In genomic region chr7:100926311-100926923, GRCm38 (mm10) we compare ENCODE assay signal across 8 mouse cellular contexts. TPM values are rescaled to one million over a fixed set of nuclear protein-coding genes. Genes with fewer than 3 reads are reported as not detected.
DNase-seq lines count a peak whose midpoint lies in the region; ATAC-seq lines count a peak whose summit lies in the region.

No protein-coding gene starts in this region.

- peak overlapping the region; percentile 89 for H3K4me3 ChIP-seq in embryonic facial prominence, embryonic 13.5 days
- H3K4me3 ChIP-seq in intestine, embryonic 16.5 days (ENCODE audit: low read length), result peak overlapping the region; percentile 74
- peak overlapping the region; percentile 23 for H3K4me3 ChIP-seq in midbrain, embryonic 11.5 days (ENCODE audit: low read depth, low read length)

- H3K4me2 ChIP-seq in embryonic facial prominence, embryonic 13.5 days, result peak overlapping the region; percentile 99
- peak overlapping the region; percentile 87 for H3K4me2 ChIP-seq in intestine, embryonic 16.5 days (ENCODE audit: low read depth, low read length)
- H3K4me2 ChIP-seq in midbrain, embryonic 11.5 days, result peak overlapping the region; percentile 56

- H3K36me3 ChIP-seq in embryonic facial prominence, embryonic 13.5 days, result peaks cover 41% of the 10 kb centered on the region
- H3K36me3 ChIP-seq in intestine, embryonic 16.5 days (ENCODE audit: control insufficient read depth, insufficient read depth, low read length), result no peaks in the 10 kb centered on the region
- H3K36me3 ChIP-seq in midbrain, embryonic 11.5 days (ENCODE audit: control insufficient read depth, insufficient read depth, low read length), result 0 out of 2 replicates have a peak, but pooled peaks cover 2% of the 10 kb centered on the region

- no peak for ATAC-seq in embryonic facial prominence, embryonic 13.5 days (ENCODE audit: insufficient number of reproducible peaks, insufficient read depth, low FRiP score, low TSS enrichment, low read depth)
- ATAC-seq in intestine, embryonic 16.5 days, result no peak
- no peak for ATAC-seq in midbrain, embryonic 11.5 days (ENCODE audit: low FRiP score)

- peak overlapping the region; percentile 99 for H3K9ac ChIP-seq in embryonic facial prominence, embryonic 13.5 days
- peak overlapping the region; percentile 89 for H3K9ac ChIP-seq in intestine, embryonic 16.5 days (ENCODE audit: low read depth, low read length)
- H3K9ac ChIP-seq in midbrain, embryonic 11.5 days (ENCODE audit: low read length), result peak overlapping the region; percentile 57

- H3K27ac ChIP-seq in embryonic facial prominence, embryonic 13.5 days, result peak overlapping the region; percentile 60
- 0 out of 2 replicates have a peak overlapping the region, but pooled peaks have one; percentile 20 for H3K27ac ChIP-seq in intestine, embryonic 16.5 days (ENCODE audit: low read length)
- H3K27ac ChIP-seq in midbrain, embryonic 11.5 days (ENCODE audit: low read depth, low read length), result no peak overlapping the region

- peaks cover 89% of the 10 kb centered on the region for H3K4me1 ChIP-seq in embryonic facial prominence, embryonic 13.5 days
- peaks cover 66% of the 10 kb centered on the region for H3K4me1 ChIP-seq in intestine, embryonic 16.5 days (ENCODE audit: control insufficient read depth, insufficient read depth, low read length)
- peaks cover 68% of the 10 kb centered on the region for H3K4me1 ChIP-seq in midbrain, embryonic 11.5 days (ENCODE audit: control insufficient read depth, insufficient read depth, low read length)

- no peaks in the 10 kb centered on the region for H3K27me3 ChIP-seq in embryonic facial prominence, embryonic 13.5 days
- no peaks in the 10 kb centered on the region for H3K27me3 ChIP-seq in intestine, embryonic 16.5 days (replicated peaks; ENCODE audit: control insufficient read depth, insufficient read depth, low read length)
- H3K27me3 ChIP-seq in midbrain, embryonic 11.5 days (ENCODE audit: control insufficient read depth, insufficient read depth, low read length), result no peaks in the 10 kb centered on the region

- peak; percentile 75 for DNase-seq in layer of hippocampus, adult 11-12 months (ENCODE audit: low spot score)
- DNase-seq in layer of hippocampus, adult 9-10 months (ENCODE audit: low spot score), result no peak
- no peak for DNase-seq in midbrain, embryonic 11.5 days (ENCODE audit: low spot score, missing footprints)
- DNase-seq in cerebellum, postnatal 10 days, result no peak
- no peak for DNase-seq in cerebellum, adult 18-20 months
- no peak for DNase-seq in B cell, adult 2 months

- WGBS in embryonic facial prominence, embryonic 13.5 days, result 6% methylated on average over 12 of the region's 12 CpGs
- WGBS in intestine, embryonic 16.5 days, result 20% methylated on average over 12 of the region's 12 CpGs
- 39% methylated on average over 12 of the region's 12 CpGs for WGBS in midbrain, embryonic 11.5 days

- no peaks in the 10 kb centered on the region for H3K9me3 ChIP-seq in embryonic facial prominence, embryonic 13.5 days
- H3K9me3 ChIP-seq in intestine, embryonic 16.5 days (ENCODE audit: control insufficient read depth, low read length), result no peaks in the 10 kb centered on the region
- H3K9me3 ChIP-seq in midbrain, embryonic 11.5 days (ENCODE audit: control insufficient read depth, low read length), result no peaks in the 10 kb centered on the region

RNA-seq across cellular contexts. Expression of gene Arhgef17, which starts 5.5 kb away (rescaled TPM):
- polyA plus RNA-seq in embryonic facial prominence, embryonic 13.5 days (2015; fragmentation: Nextera tagmentation; extraction: Ambion mirVana), result 8.0 and 8.3 TPM in 2 replicates
- 4.1 and 4.6 TPM in 2 replicates for polyA plus RNA-seq in intestine, embryonic 16.5 days (2015; fragmentation: Nextera tagmentation; extraction: Ambion mirVana)
- polyA plus RNA-seq in midbrain, embryonic 11.5 days (2014; fragmentation: Nextera tagmentation; extraction: Ambion mirVana), result 6.8 and 6.9 TPM in 2 replicates

RNA-seq across cellular contexts. Expression of gene P2ry6, which starts 48.0 kb away (rescaled TPM):
- polyA plus RNA-seq in embryonic facial prominence, embryonic 13.5 days (2015; fragmentation: Nextera tagmentation; extraction: Ambion mirVana), result 3.6 and 5.6 TPM in 2 replicates
- polyA plus RNA-seq in intestine, embryonic 16.5 days (2015; fragmentation: Nextera tagmentation; extraction: Ambion mirVana), result 9.0 and 9.8 TPM in 2 replicates
- polyA plus RNA-seq in midbrain, embryonic 11.5 days (2014; fragmentation: Nextera tagmentation; extraction: Ambion mirVana), result 1.6 and 2.4 TPM in 2 replicates

Comparison
In these comparisons a context has a peak if more than half of its experiments do, and no peak if none do; other contexts are left out.
1. H3K4me3 ChIP-seq: peak in every context shown above with its lines; median percentile 89 in embryonic facial prominence, embryonic 13.5 days; 74 in intestine, embryonic 16.5 days; 23 in midbrain, embryonic 11.5 days.